Mouse (Mus musculus) midbrain, postnatal 0 days (tissue): ENCODE data around the gene Cutc. TPM values are rescaled to one million over a fixed set of nuclear protein-coding genes. Genes with fewer than 3 reads are reported as not detected.

ENCODE experiments used
- ATAC-seq: fragments of 200-750 bp; cut with Nextera tagmentation; 2 replicates; pipeline ENCODE4 v1.8.0; 2017; ENCODE audit warnings: moderate number of reproducible peaks, mild to moderate bottlenecking, moderate TSS enrichment, moderate library complexity; ENCODE audit not compliant: low FRiP score
- DNase-seq: peaks from one replicate; pipeline ENCODE4 v3.0.0-alpha.2; 2015; ENCODE audit warnings: low spot score
- H3K27ac ChIP-seq: fragments of 300-500 bp; sonication (generic); 2 replicates; pipeline ENCODE4 v1.5.1; 2014; ENCODE audit warnings: low read depth, mild to moderate bottlenecking, low read length, mixed read lengths
- H3K27me3 ChIP-seq: fragments of 300-500 bp; sonication (generic); 2 replicates; pipeline ENCODE4 v1.6.1; 2014; ENCODE audit warnings: low read length, control low read depth, mixed read lengths; ENCODE audit not compliant: insufficient read depth
- H3K36me3 ChIP-seq: fragments of 300-500 bp; sonication (generic); 2 replicates; pipeline ENCODE4 v1.6.1; 2014; ENCODE audit warnings: low read length, control low read depth, mixed read lengths; ENCODE audit not compliant: insufficient read depth
- H3K4me1 ChIP-seq: fragments of 300-500 bp; sonication (generic); 2 replicates; pipeline ENCODE4 v1.6.1; 2014; ENCODE audit warnings: mild to moderate bottlenecking, control low read depth, antibody characterized with exemption, low read length, mixed read lengths; ENCODE audit not compliant: insufficient read depth
- H3K4me2 ChIP-seq: fragments of 300-500 bp; sonication (generic); 2 replicates; pipeline ENCODE4 v1.6.1; 2014; ENCODE audit warnings: low read depth, mild to moderate bottlenecking, low read length, mixed read lengths; ENCODE audit not compliant: poor library complexity, severe bottlenecking
- H3K4me3 ChIP-seq: fragments of 300-500 bp; sonication (generic); 2 replicates; pipeline ENCODE4 v1.5.1; 2014; ENCODE audit warnings: low read depth, mild to moderate bottlenecking, low read length, moderate library complexity
- H3K9ac ChIP-seq: fragments of 300-500 bp; sonication (generic); replicated peaks from 2 replicates; pipeline ENCODE4 v1.6.1; 2014; ENCODE audit warnings: mild to moderate bottlenecking, low read length, moderate library complexity, mixed read lengths; ENCODE audit not compliant: poor library complexity, severe bottlenecking
- H3K9me3 ChIP-seq: fragments of 300-500 bp; sonication (generic); 2 replicates; pipeline ENCODE4 v1.6.1; 2016; ENCODE audit warnings: low read length, control low read depth
- CTCF ChIP-seq: IDR thresholded peaks from 2 replicates; pipeline ENCODE4 v1.5.1; 2016; ENCODE audit warnings: antibody characterized with exemption, mild to moderate bottlenecking
- WGBS: fragments of 180-500 bp; shearing (Covaris S2); extraction: QIAGEN DNeasy Blood & Tissue Kit; methylation state at CpG from one replicate; pipeline ENCODE4 v1.1.7; 2014; 5-methylcytosine and 5-hydroxymethylcytosine counted together
- polyA plus RNA-seq: library from polyadenylated mRNA; unstranded; fragments of >200 nt; fragmentation: Nextera tagmentation; extraction: Ambion mirVana; gene quantifications from 2 replicates; pipeline ENCODE4 v1.2.1, GENCODE M21; 2015
- total RNA-seq: library from RNA; depleted of rRNA; stranded (reverse); fragments of >200 nt; gene quantifications from 2 replicates; pipeline ENCODE4 v1.2.3, GENCODE M21; 2014; rRNA removed

Gene Cutc
- total RNA-seq (2.7 and 5.2 TPM in 2 replicates), polyA plus RNA-seq (7.8 and 8.0 TPM in 2 replicates)

GRCm38 (mm10) chr19:43752489-43753225, at the start of gene Cutc, which contains the start of gene Cox15:
TSS of gene Cutc (plus strand) at chr19:43752996.
TSS of gene Cox15 (minus strand) at chr19:43753000.
- peak; percentile 91 for ATAC-seq

GRCm38 (mm10) chr19:43704211-43704610, 48.6 kb upstream of the Cutc start:
- TF ChIP-seq CTCF, result no peak
- 93% methylated on average over 11 of the region's 11 CpGs for WGBS
- no peaks in the 10 kb centered on the region for H3K4me1 ChIP-seq
- H3K4me2 ChIP-seq, result no peak overlapping the region
- H3K9me3 ChIP-seq, result no peaks in the 10 kb centered on the region
- DNase-seq (no peak), ATAC-seq (no peak)
- H3K27me3 ChIP-seq, result no peaks in the 10 kb centered on the region
- peaks cover 44% of the 10 kb centered on the region for H3K36me3 ChIP-seq
- no peak overlapping the region for H3K4me3 ChIP-seq
- no peak overlapping the region for H3K9ac ChIP-seq
- H3K27ac ChIP-seq, result no peak overlapping the region

More at GRCm38 (mm10) chr19:43752489-43753225, at the start of gene Cutc, which contains the start of gene Cox15:
- peak within 1 kb of the TSS; percentile 58 for H3K4me3 ChIP-seq
- H3K9me3 ChIP-seq, result no peaks in the 10 kb centered on the region
- DNase-seq, result peak; percentile 98
- H3K27me3 ChIP-seq, result no peaks in the 10 kb centered on the region
- peak within 1 kb of the TSS; percentile 62 for H3K9ac ChIP-seq
- H3K4me2 ChIP-seq, result peak within 1 kb of the TSS; percentile 44
- under 1% methylated on average over 56 of the region's 62 CpGs for WGBS
- TF ChIP-seq CTCF, result peak; percentile 60
- H3K4me1 ChIP-seq, result no peaks in the 10 kb centered on the region
- H3K36me3 ChIP-seq, result peaks cover 17% of the 10 kb centered on the region
- H3K27ac ChIP-seq, result peak within 1 kb of the TSS; percentile 92

DNA sequence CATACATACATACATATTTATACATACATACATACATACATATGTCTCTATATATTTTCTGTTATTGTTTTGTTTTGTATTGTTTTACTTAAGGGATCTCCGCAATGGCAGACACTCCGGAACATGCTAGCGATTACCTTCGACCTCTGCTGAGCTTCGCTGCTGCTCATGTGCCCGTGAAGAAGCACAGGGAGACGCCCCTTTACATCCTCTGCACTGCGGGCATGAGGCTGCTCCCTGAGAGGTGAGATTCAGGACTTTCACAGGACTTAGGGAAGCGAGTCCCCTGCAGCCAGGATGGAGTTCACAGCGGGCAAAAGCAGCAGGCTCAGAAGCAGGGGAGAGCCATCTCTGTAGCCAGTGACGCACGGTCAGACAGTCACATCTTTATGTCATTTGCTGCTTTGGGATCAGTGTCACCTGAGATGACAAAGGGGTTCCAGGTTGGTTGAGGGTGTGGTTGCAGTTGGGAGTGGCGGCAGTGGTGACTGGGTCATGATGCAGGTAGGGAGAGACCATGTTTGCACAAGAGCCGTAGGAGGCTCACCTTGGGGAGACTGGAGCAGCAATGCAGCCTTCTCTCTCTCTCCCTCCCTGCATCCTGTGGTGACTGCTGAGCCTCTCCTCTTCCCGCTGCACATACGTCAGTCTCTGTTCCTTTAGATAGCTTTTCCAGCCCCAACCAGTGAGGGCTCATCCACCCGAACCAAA, 47.9 kb upstream of the Cutc start:
- TF ChIP-seq CTCF, result no peak
- DNase-seq (no peak), ATAC-seq (no peak)
- 91% methylated on average over 17 of the region's 17 CpGs for WGBS
- no peak overlapping the region for H3K9ac ChIP-seq
- no peak overlapping the region for H3K4me2 ChIP-seq
- no peaks in the 10 kb centered on the region for H3K9me3 ChIP-seq
- H3K36me3 ChIP-seq, result peaks cover 41% of the 10 kb centered on the region
- no peaks in the 10 kb centered on the region for H3K4me1 ChIP-seq
- no peak overlapping the region for H3K27ac ChIP-seq
- H3K27me3 ChIP-seq, result no peaks in the 10 kb centered on the region
- no peak overlapping the region for H3K4me3 ChIP-seq

GRCm38 (mm10) chr19:43708206-43708605, 44.6 kb upstream of the Cutc start:
- no peak overlapping the region for H3K27ac ChIP-seq
- DNase-seq, result no peak
- WGBS, result 97% methylated on average over 7 of the region's 7 CpGs

GRCm38 (mm10) chr19:43709317-43709716, 43.5 kb upstream of the Cutc start:
- ATAC-seq (no peak), DNase-seq (peak; percentile 28)
- Histone ChIP-seq H3K27ac (no peak overlapping the region), H3K9ac (no peak overlapping the region), H3K27me3 (no peaks in the 10 kb centered on the region), H3K4me3 (no peak overlapping the region), H3K4me2 (no peak overlapping the region), H3K36me3 (peaks cover 36% of the 10 kb centered on the region), H3K9me3 (no peaks in the 10 kb centered on the region), H3K4me1 (no peaks in the 10 kb centered on the region)
- WGBS, result 58% methylated on average over 8 of the region's 8 CpGs
- no peak for TF ChIP-seq CTCF

More at GRCm38 (mm10) chr19:43708206-43708605, 44.6 kb upstream of the Cutc start:
- Histone ChIP-seq H3K9me3 (no peaks in the 10 kb centered on the region), H3K9ac (no peak overlapping the region), H3K4me2 (no peak overlapping the region), H3K27me3 (no peaks in the 10 kb centered on the region), H3K4me3 (no peak overlapping the region), H3K36me3 (peaks cover 40% of the 10 kb centered on the region), H3K4me1 (no peaks in the 10 kb centered on the region)
- no peak for ATAC-seq
- TF ChIP-seq CTCF, result no peak
